Mouse (Mus musculus): ENCODE results near the gene Rpl13a. TPM values are rescaled to one million over a fixed set of nuclear protein-coding genes. Genes with fewer than 3 reads are reported as not detected.
"Not testable (repeated sequence)": the region's sequence is repeated elsewhere in the genome, so short reads cannot be mapped to it uniquely, and the experiment has no call there.

Rpl13a gene
- polyA plus RNA-seq (2012; fragmentation: generic; extraction: Trizol) = 6,379 TPM
- long read RNA-seq, experiment 1, transcript Rpl13a-201 (8 exons, 1,047 nt) = major isoform, 1,032 of 1,132 reads
- long read RNA-seq, experiment 1, transcript Rpl13a-203 (8 exons, 734 nt) = minor isoform, 5 of 1,132 reads
- long read RNA-seq, experiment 1, transcript Rpl13a-216 (8 exons, 658 nt) = minor isoform, 9 of 1,132 reads
- long read RNA-seq, experiment 1, transcript Rpl13a-213 (4 exons, 464 nt) = minor isoform, 33 of 1,132 reads
- long read RNA-seq, experiment 1, partial matches to known transcripts = 10 of 1,132 reads
- long read RNA-seq, experiment 1, other reads (novel, unspliced or antisense) = 36 of 1,132 reads
- long read RNA-seq, experiment 2, transcript Rpl13a-201 (8 exons, 1,047 nt) = major isoform, 469 of 489 reads
- long read RNA-seq, experiment 2, transcript Rpl13a-216 (8 exons, 658 nt) = minor isoform, 5 of 489 reads
- long read RNA-seq, experiment 2, transcript Rpl13a-203 (8 exons, 734 nt) = minor isoform, 7 of 489 reads
- long read RNA-seq, experiment 2, partial matches to known transcripts = 0 of 489 reads
- long read RNA-seq, experiment 2, other reads (novel, unspliced or antisense) = 7 of 489 reads

- no peaks in the 10 kb centered on the region for H3K27me3 ChIP-seq (ENCODE audit: control insufficient read depth, insufficient read depth, insufficient read length)
- peak within 1 kb of the TSS; percentile 99 for H3ac ChIP-seq (ENCODE audit: control insufficient read depth, insufficient read length, low read depth)
- H3K4me3 ChIP-seq (ENCODE audit: insufficient read depth, poor library complexity, severe bottlenecking) = peak within 1 kb of the TSS; percentile 95
- peaks cover 33% of the 10 kb centered on the region for H3K79me3 ChIP-seq (ENCODE audit: low read depth)
- TF ChIP-seq MAX (IDR thresholded peaks at IDR 0.05) (peak; percentile 96), USF1 (IDR thresholded peaks at IDR 0.05; ENCODE audit: low read depth) (peak; percentile 89), CTCF (IDR thresholded peaks at IDR 0.05; ENCODE audit: control insufficient read depth, insufficient read depth, insufficient read length) (peak; percentile 75), FOSL1 (IDR thresholded peaks at IDR 0.05; ENCODE audit: insufficient read depth, low read length, poor library complexity, severe bottlenecking) (no peak), MYOD1 (IDR thresholded peaks at IDR 0.05; ENCODE audit: control insufficient read depth, insufficient read length, low read depth) (no peak), MYOG (IDR thresholded peaks at IDR 0.05; ENCODE audit: control insufficient read depth, extremely low read depth, insufficient read length) (no peak), CEBPB (IDR thresholded peaks at IDR 0.05; ENCODE audit: low read depth) (no peak)
- H3K36me3 ChIP-seq (ENCODE audit: control insufficient read depth, insufficient read depth) = peaks cover 37% of the 10 kb centered on the region
- H3K79me2 ChIP-seq (ENCODE audit: control insufficient read depth, insufficient read depth) = peaks cover 41% of the 10 kb centered on the region
These were observed at the start of gene Rpl13a for GRCm38 (mm10) chr7:45128624-45129246. Gene Rpl13a (minus strand): TSS chr7:45128761.

- Histone ChIP-seq H3K36me3 (ENCODE audit: control insufficient read depth, insufficient read depth) (no peaks in the 10 kb centered on the region), H3K4me3 (ENCODE audit: insufficient read depth, poor library complexity, severe bottlenecking) (no peak overlapping the region), H3K79me2 (ENCODE audit: control insufficient read depth, insufficient read depth) (no peaks in the 10 kb centered on the region), H3K79me3 (ENCODE audit: low read depth) (no peaks in the 10 kb centered on the region), H3ac (ENCODE audit: control insufficient read depth, insufficient read length, low read depth) (no peak overlapping the region), H3K27me3 (ENCODE audit: control insufficient read depth, insufficient read depth, insufficient read length) (peaks cover 63% of the 10 kb centered on the region)
- TF ChIP-seq FOSL1 (IDR thresholded peaks at IDR 0.05; ENCODE audit: insufficient read depth, low read length, poor library complexity, severe bottlenecking) = no peak
- no peak for TF ChIP-seq MYOD1 (IDR thresholded peaks at IDR 0.05; ENCODE audit: control insufficient read depth, insufficient read length, low read depth)
- no peak for TF ChIP-seq MYOG (IDR thresholded peaks at IDR 0.05; ENCODE audit: control insufficient read depth, extremely low read depth, insufficient read length)
These were observed 47.8 kb upstream of the Rpl13a start for GRCm38 (mm10) chr7:45176356-45176755.

- Histone ChIP-seq H3K27me3 (ENCODE audit: control insufficient read depth, insufficient read depth, insufficient read length) (peaks cover 59% of the 10 kb centered on the region), H3ac (ENCODE audit: control insufficient read depth, insufficient read length, low read depth) (no peak overlapping the region), H3K36me3 (ENCODE audit: control insufficient read depth, insufficient read depth) (no peaks in the 10 kb centered on the region), H3K79me3 (ENCODE audit: low read depth) (no peaks in the 10 kb centered on the region), H3K79me2 (ENCODE audit: control insufficient read depth, insufficient read depth) (no peaks in the 10 kb centered on the region), H3K4me3 (ENCODE audit: insufficient read depth, poor library complexity, severe bottlenecking) (no peak overlapping the region)
- TF ChIP-seq FOSL1 (IDR thresholded peaks at IDR 0.05; ENCODE audit: insufficient read depth, low read length, poor library complexity, severe bottlenecking) (no peak), MYOG (IDR thresholded peaks at IDR 0.05; ENCODE audit: control insufficient read depth, extremely low read depth, insufficient read length) (no peak), CTCF (IDR thresholded peaks at IDR 0.05; ENCODE audit: control insufficient read depth, insufficient read depth, insufficient read length) (no peak)
These were observed 47.4 kb upstream of the Rpl13a start for GRCm38 (mm10) chr7:45175929-45176328.

GRCm38 (mm10) chr7:45175398-45175797 is 46.8 kb upstream of the Rpl13a start:
- Histone ChIP-seq H3K27me3 (ENCODE audit: control insufficient read depth, insufficient read depth, insufficient read length) (peaks cover 54% of the 10 kb centered on the region), H3ac (ENCODE audit: control insufficient read depth, insufficient read length, low read depth) (no peak overlapping the region)

GRCm38 (mm10) chr7:45174567-45175280 is 46.2 kb upstream of the Rpl13a start:
- Histone ChIP-seq H3K27me3 (ENCODE audit: control insufficient read depth, insufficient read depth, insufficient read length) (peaks cover 51% of the 10 kb centered on the region), H3K4me3 (ENCODE audit: insufficient read depth, poor library complexity, severe bottlenecking) (no peak overlapping the region), H3K79me2 (ENCODE audit: control insufficient read depth, insufficient read depth) (no peaks in the 10 kb centered on the region), H3K36me3 (ENCODE audit: control insufficient read depth, insufficient read depth) (no peaks in the 10 kb centered on the region), H3K79me3 (ENCODE audit: low read depth) (no peaks in the 10 kb centered on the region), H3ac (ENCODE audit: control insufficient read depth, insufficient read length, low read depth) (no peak overlapping the region)
- TF ChIP-seq FOSL1 (IDR thresholded peaks at IDR 0.05; ENCODE audit: insufficient read depth, low read length, poor library complexity, severe bottlenecking) (no peak), CEBPB (IDR thresholded peaks at IDR 0.05; ENCODE audit: low read depth) (no peak), USF1 (IDR thresholded peaks at IDR 0.05; ENCODE audit: low read depth) (no peak), MYOD1 (IDR thresholded peaks at IDR 0.05; ENCODE audit: control insufficient read depth, insufficient read length, low read depth) (no peak), CTCF (IDR thresholded peaks at IDR 0.05; ENCODE audit: control insufficient read depth, insufficient read depth, insufficient read length) (no peak), MAX (IDR thresholded peaks at IDR 0.05) (no peak), MYOG (IDR thresholded peaks at IDR 0.05; ENCODE audit: control insufficient read depth, extremely low read depth, insufficient read length) (no peak)

More at GRCm38 (mm10) chr7:45175398-45175797, 46.8 kb upstream of the Rpl13a start:
- TF ChIP-seq CEBPB (IDR thresholded peaks at IDR 0.05; ENCODE audit: low read depth) = no peak
- no peak for TF ChIP-seq USF1 (IDR thresholded peaks at IDR 0.05; ENCODE audit: low read depth)
- H3K36me3 ChIP-seq (ENCODE audit: control insufficient read depth, insufficient read depth) = no peaks in the 10 kb centered on the region
- H3K79me3 ChIP-seq (ENCODE audit: low read depth) = no peaks in the 10 kb centered on the region
- no peaks in the 10 kb centered on the region for H3K79me2 ChIP-seq (ENCODE audit: control insufficient read depth, insufficient read depth)
- no peak overlapping the region for H3K4me3 ChIP-seq (ENCODE audit: insufficient read depth, poor library complexity, severe bottlenecking)

GRCm38 (mm10) chr7:45173772-45174171 is 45.2 kb upstream of the Rpl13a start:
- H3K79me2 ChIP-seq (ENCODE audit: control insufficient read depth, insufficient read depth); H3ac ChIP-seq (ENCODE audit: control insufficient read depth, insufficient read length, low read depth): not testable (repeated sequence)
- H3K27me3 ChIP-seq (ENCODE audit: control insufficient read depth, insufficient read depth, insufficient read length) = peaks cover 50% of the 10 kb centered on the region

More at GRCm38 (mm10) chr7:45173772-45174171, 45.2 kb upstream of the Rpl13a start:
- not testable (repeated sequence) for H3K36me3 ChIP-seq (ENCODE audit: control insufficient read depth, insufficient read depth); H3K4me3 ChIP-seq (ENCODE audit: insufficient read depth, poor library complexity, severe bottlenecking); H3K79me3 ChIP-seq (ENCODE audit: low read depth)
